Mouse (Mus musculus): ENCODE results near the gene Ndufa4l2.

DNA sequence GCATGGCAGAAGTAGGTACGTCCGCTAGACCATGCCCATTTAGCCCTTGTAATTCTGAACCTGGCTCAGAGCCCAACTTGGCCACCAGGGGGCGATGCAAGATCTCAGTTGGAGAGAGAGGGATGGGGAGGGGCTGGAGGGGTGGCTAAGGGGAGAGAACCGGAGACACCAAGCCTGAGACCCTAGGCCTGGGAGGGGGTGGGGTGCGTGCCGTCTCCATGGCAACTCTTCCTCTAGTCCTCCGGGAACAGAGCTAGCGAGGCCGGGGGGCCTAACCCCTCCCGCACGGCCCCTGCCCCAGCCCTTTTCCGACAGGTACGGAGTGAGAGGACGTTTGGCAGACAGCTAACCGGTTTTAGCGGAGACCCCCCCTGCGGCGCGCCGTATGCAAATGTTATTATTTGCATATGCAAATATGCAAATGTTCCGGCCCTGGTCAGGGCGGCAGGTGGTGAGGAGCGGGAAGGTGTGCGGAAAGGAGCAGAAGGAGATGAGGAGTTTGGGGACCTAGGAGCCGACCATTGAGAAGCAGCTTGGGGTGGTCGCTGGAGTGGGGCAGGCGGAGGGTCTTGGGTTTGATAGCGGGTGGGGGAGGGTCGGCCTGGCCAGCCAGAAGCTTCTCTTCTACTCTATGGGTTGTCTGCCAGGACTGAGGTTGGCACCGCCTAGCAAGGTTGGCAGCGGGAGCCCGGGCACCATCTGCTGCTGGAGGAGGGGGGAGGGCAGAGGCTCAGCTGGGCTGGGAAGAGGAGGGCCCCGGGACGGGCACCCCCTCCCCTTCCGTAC lies 5.5 kb upstream of the Ndufa4l2 start:
- TF ChIP-seq TAL1 (IDR thresholded peaks at IDR 0.05; ENCODE audit: low read length) (no peak), GATA1 (IDR thresholded peaks at IDR 0.05; ENCODE audit: low read length) (no peak)
